Comparison of ENCODE assay signal across 8 mouse cellular contexts in genomic region chr12:79297121-79297576, GRCm38 (mm10). TPM values are rescaled to one million over a fixed set of nuclear protein-coding genes. Genes with fewer than 3 reads are reported as not detected.
A peak's percentile ranks its signal among the peaks of the same experiment; 100 is the strongest.
DNase-seq lines count a peak whose midpoint lies in the region; ATAC-seq lines count a peak whose summit lies in the region.

Gene Rad51b (plus strand): TSS chr12:79297282.

- peak; percentile 84 for ATAC-seq in hindbrain, embryonic 16.5 days

- no peaks in the 10 kb centered on the region for H3K9me3 ChIP-seq in hindbrain, embryonic 16.5 days (ENCODE audit: control insufficient read depth, low read length)

- H3K9ac ChIP-seq in hindbrain, embryonic 16.5 days (ENCODE audit: low read depth, low read length): peak within 1 kb of the TSS; percentile 72

- peak within 1 kb of the TSS; percentile 61 for H3K4me3 ChIP-seq in hindbrain, embryonic 16.5 days (ENCODE audit: low read length)
- H3K4me3 ChIP-seq in macrophage (ENCODE audit: inconsistent target): peak within 1 kb of the TSS; percentile 89

- no peaks in the 10 kb centered on the region for H3K27me3 ChIP-seq in hindbrain, embryonic 16.5 days (replicated peaks; ENCODE audit: control insufficient read depth, insufficient read depth, low read length)

- peak within 1 kb of the TSS; percentile 67 for H3K27ac ChIP-seq in hindbrain, embryonic 16.5 days (ENCODE audit: low read depth, low read length)
- peak within 1 kb of the TSS; percentile 76 for H3K27ac ChIP-seq in macrophage

- H3K79me2 ChIP-seq in macrophage (ENCODE audit: inconsistent target): peaks cover 37% of the 10 kb centered on the region

- H3K36me3 ChIP-seq in hindbrain, embryonic 16.5 days (ENCODE audit: control insufficient read depth, insufficient read depth, low read length): peaks cover 3% of the 10 kb centered on the region; the same call in 1 of the 2 replicates
- peaks cover 10% of the 10 kb centered on the region for H3K36me3 ChIP-seq in macrophage (ENCODE audit: inconsistent target)

- peak; percentile 90 for DNase-seq in ZHBTc4 (ENCODE audit: low read depth, low spot score)
- peak; percentile 23 to 59 for DNase-seq in cerebellum, postnatal 4 days (ENCODE audit: low spot score in 2 of 2)
- DNase-seq in gastrocnemius, adult 18-20 months (ENCODE audit: low spot score): peak; percentile 81
- DNase-seq in left cerebral cortex, adult 18-20 months (ENCODE audit: low spot score in 2 of 2): peak; percentile 60 to 70
- peak; percentile 84 for DNase-seq in right cerebral cortex, adult 18-20 months
- DNase-seq in urinary bladder, postnatal 25 days (ENCODE audit: low spot score): peak; percentile 55

- peak within 1 kb of the TSS; percentile 90 for H3K4me2 ChIP-seq in hindbrain, embryonic 16.5 days (ENCODE audit: low read length)

- H3K4me1 ChIP-seq in hindbrain, embryonic 16.5 days (ENCODE audit: control insufficient read depth, insufficient read depth, low read depth, low read length): peaks cover 10% of the 10 kb centered on the region

- WGBS in hindbrain, embryonic 16.5 days: under 1% methylated on average over 21 of the region's 21 CpGs
- 0% methylated on average over 21 of the region's 21 CpGs for WGBS in macrophage (ENCODE audit: missing documents)

RNA-seq across cellular contexts. Expression of gene Rad51b, which starts in this region (rescaled TPM):
- total RNA-seq in gastrocnemius, adult 18-20 months (2021): under 1 TPM; 0.17 to 0.23 TPM
- polyA plus RNA-seq in hindbrain, embryonic 16.5 days (2015; fragmentation: Nextera tagmentation; extraction: Ambion mirVana): 1.9 and 2.7 TPM in 2 replicates
- under 1 TPM; 0.23 to 0.26 TPM for total RNA-seq in left cerebral cortex, adult 18-20 months (2021)
- total RNA-seq in macrophage (2018; cell fraction: chromatin; rRNA removed): 10 to 100 TPM in 7 of 26 experiments, 1 to 10 TPM in 19; 3.4 to 17.9 (median 8.8) TPM
- 1 to 10 TPM in 8 of 26 experiments, under 1 TPM in 18; 0.53 to 1.6 (median 0.82) TPM for total RNA-seq in macrophage (2018; cell fraction: cytosol; rRNA removed)
- 10 to 100 TPM in 2 of 26 experiments, 1 to 10 TPM in 24; 1.2 to 23.8 (median 4.2) TPM for total RNA-seq in macrophage (2018; cell fraction: nucleus; rRNA removed)
- 0.41 to 1.3 TPM (median 1.3 TPM) in 3 replicates for polyA plus RNA-seq in macrophage (2018)

Comparison
In these comparisons a context has a peak if more than half of its experiments do, and no peak if none do; other contexts are left out.
1. Peak in every context shown above with its lines: DNase-seq, ATAC-seq, H3K4me3 ChIP-seq and H3K27ac ChIP-seq.
2. Peak in DNase-seq in gastrocnemius, adult 18-20 months; RNA of the gene not detected or under 1 TPM.
3. Peak in DNase-seq in left cerebral cortex, adult 18-20 months; RNA of the gene not detected or under 1 TPM.